Mouse (Mus musculus) liver, embryonic 12.5 days (tissue): ENCODE measurements at regions not wholly inside any gene's neighbourhood (a gene's known extent, or its start where the extent isn't known, plus 50 kb on each side); places are given as distances from the start of the nearest gene placed in this dataset.

Source experiments
- ATAC-seq: fragments of 200-750 bp; cut with Nextera tagmentation; 2 replicates; pipeline ENCODE4 v1.8.0; 2017; ENCODE audit warnings: moderate number of reproducible peaks, mild to moderate bottlenecking, moderate library complexity
- H3K27ac ChIP-seq: fragments of 300-500 bp; sonication (generic); 2 replicates; pipeline ENCODE4 v1.5.1; 2016; ENCODE audit warnings: mild to moderate bottlenecking
- H3K27me3 ChIP-seq: fragments of 300-500 bp; sonication (generic); replicated peaks from 2 replicates; pipeline ENCODE4 v1.6.1; 2016; ENCODE audit warnings: mild to moderate bottlenecking, moderate library complexity
- H3K36me3 ChIP-seq: fragments of 300-500 bp; sonication (generic); 2 replicates; pipeline ENCODE4 v1.6.1; 2016; ENCODE audit warnings: mild to moderate bottlenecking, moderate library complexity
- H3K4me1 ChIP-seq: fragments of 300-500 bp; sonication (generic); 2 replicates; pipeline ENCODE4 v1.6.1; 2016
- H3K4me2 ChIP-seq: fragments of 300-500 bp; sonication (generic); 2 replicates; pipeline ENCODE4 v1.6.1; 2016; ENCODE audit warnings: mild to moderate bottlenecking, moderate library complexity
- H3K4me3 ChIP-seq: fragments of 300-500 bp; sonication (generic); 2 replicates; pipeline ENCODE4 v1.5.1; 2016; ENCODE audit warnings: mild to moderate bottlenecking, moderate library complexity
- H3K9ac ChIP-seq: fragments of 300-500 bp; sonication (generic); 2 replicates; pipeline ENCODE4 v1.6.1; 2016; ENCODE audit warnings: mild to moderate bottlenecking, moderate library complexity
- H3K9me3 ChIP-seq: fragments of 300-500 bp; sonication (generic); replicated peaks from 2 replicates; pipeline ENCODE4 v1.6.1; 2016; ENCODE audit warnings: mild to moderate bottlenecking, moderate library complexity
- WGBS: fragments of 180-500 bp; shearing (Covaris S2); methylation state at CpG from one replicate; pipeline ENCODE4 v1.1.7; 2016; ENCODE audit not compliant: insufficient replicate concordance; 5-methylcytosine and 5-hydroxymethylcytosine counted together

- no peaks in the 10 kb centered on the region for H3K9me3 ChIP-seq
- H3K36me3 ChIP-seq = no peaks in the 10 kb centered on the region
- no peak overlapping the region for H3K4me2 ChIP-seq
- no peak overlapping the region for H3K27ac ChIP-seq
- no peak overlapping the region for H3K9ac ChIP-seq
- H3K4me3 ChIP-seq = no peak overlapping the region
- 31% methylated on average over 2 of the region's 2 CpGs for whole genome bisulfite sequencing
- H3K4me1 ChIP-seq = no peaks in the 10 kb centered on the region
- no peak for ATAC-seq
- no peaks in the 10 kb centered on the region for H3K27me3 ChIP-seq
Measured at GRCm38 (mm10) chr15:44907133-44907532, 4773.0 kb downstream of the 9330182O14Rik start.

- no peak overlapping the region for H3K4me2 ChIP-seq
- whole genome bisulfite sequencing = 61% methylated on average over 7 of the region's 7 CpGs
- H3K9ac ChIP-seq = no peak overlapping the region
Measured at GRCm38 (mm10) chr15:44913434-44913833, 4779.3 kb downstream of the 9330182O14Rik start.

GRCm38 (mm10) chr15:44915005-44915404 lies 4780.8 kb downstream of the 9330182O14Rik start:
- no peaks in the 10 kb centered on the region for H3K4me1 ChIP-seq
- H3K36me3 ChIP-seq = no peaks in the 10 kb centered on the region
- no peak overlapping the region for H3K4me2 ChIP-seq
- H3K27ac ChIP-seq = no peak overlapping the region
- no peak overlapping the region for H3K9ac ChIP-seq
- no peaks in the 10 kb centered on the region for H3K9me3 ChIP-seq
- no peaks in the 10 kb centered on the region for H3K27me3 ChIP-seq
- 68% methylated on average over 2 of the region's 2 CpGs for WGBS
- no peak overlapping the region for H3K4me3 ChIP-seq
- no peak for ATAC-seq

More at GRCm38 (mm10) chr15:44913434-44913833, 4779.3 kb downstream of the 9330182O14Rik start:
- Histone ChIP-seq H3K4me3 (no peak overlapping the region), H3K36me3 (no peaks in the 10 kb centered on the region), H3K4me1 (no peaks in the 10 kb centered on the region), H3K27ac (no peak overlapping the region), H3K9me3 (no peaks in the 10 kb centered on the region), H3K27me3 (no peaks in the 10 kb centered on the region)
- no peak for ATAC-seq

GRCm38 (mm10) chr15:44916479-44916878 lies 4782.3 kb downstream of the 9330182O14Rik start:
- Histone ChIP-seq H3K9me3 (no peaks in the 10 kb centered on the region), H3K27me3 (no peaks in the 10 kb centered on the region), H3K9ac (no peak overlapping the region), H3K4me2 (no peak overlapping the region), H3K36me3 (no peaks in the 10 kb centered on the region), H3K4me3 (no peak overlapping the region), H3K27ac (no peak overlapping the region), H3K4me1 (no peaks in the 10 kb centered on the region)
- ATAC-seq = no peak
- WGBS = 65% methylated on average over 1 of the region's 1 CpGs

- no peak overlapping the region for H3K9ac ChIP-seq
- H3K9me3 ChIP-seq = no peaks in the 10 kb centered on the region
- H3K4me3 ChIP-seq = no peak overlapping the region
- no peaks in the 10 kb centered on the region for H3K4me1 ChIP-seq
- H3K27ac ChIP-seq = no peak overlapping the region
- 0 out of 2 replicates have a peak, but pooled peaks have one; percentile 30 for ATAC-seq
- H3K36me3 ChIP-seq = no peaks in the 10 kb centered on the region
- H3K4me2 ChIP-seq = no peak overlapping the region
- 58% methylated on average over 1 of the region's 1 CpGs for WGBS
- H3K27me3 ChIP-seq = no peaks in the 10 kb centered on the region
Measured at GRCm38 (mm10) chr15:44924686-44925085, 4790.5 kb downstream of the 9330182O14Rik start.

- no peak for ATAC-seq
- H3K9ac ChIP-seq = no peak overlapping the region
- no peaks in the 10 kb centered on the region for H3K9me3 ChIP-seq
- H3K36me3 ChIP-seq = no peaks in the 10 kb centered on the region
- WGBS = 28% methylated on average over 3 of the region's 3 CpGs
- no peak overlapping the region for H3K4me2 ChIP-seq
- H3K27ac ChIP-seq = no peak overlapping the region
- H3K27me3 ChIP-seq = no peaks in the 10 kb centered on the region
- H3K4me1 ChIP-seq = no peaks in the 10 kb centered on the region
- H3K4me3 ChIP-seq = no peak overlapping the region
Measured at GRCm38 (mm10) chr15:44927058-44927457, 4792.9 kb downstream of the 9330182O14Rik start.

- H3K4me2 ChIP-seq = no peak overlapping the region
- no peaks in the 10 kb centered on the region; the same call in 1 of the 2 replicates for H3K9me3 ChIP-seq
- ATAC-seq = no peak
- no peaks in the 10 kb centered on the region for H3K4me1 ChIP-seq
- H3K36me3 ChIP-seq = no peaks in the 10 kb centered on the region
- H3K9ac ChIP-seq = no peak overlapping the region
- H3K27me3 ChIP-seq = no peaks in the 10 kb centered on the region
- no peak overlapping the region for H3K27ac ChIP-seq
- H3K4me3 ChIP-seq = no peak overlapping the region
- WGBS = 66% methylated on average over 4 of the region's 4 CpGs
Measured at GRCm38 (mm10) chr15:44948626-44949025, 4814.5 kb downstream of the 9330182O14Rik start.

- ATAC-seq = no peak
- WGBS = 55% methylated on average over 7 of the region's 7 CpGs
Measured at GRCm38 (mm10) chr15:44950952-44951642, 4816.9 kb downstream of the 9330182O14Rik start.

More at GRCm38 (mm10) chr15:44950952-44951642, 4816.9 kb downstream of the 9330182O14Rik start:
- Histone ChIP-seq H3K27ac (no peak overlapping the region), H3K36me3 (no peaks in the 10 kb centered on the region), H3K4me1 (no peaks in the 10 kb centered on the region), H3K27me3 (no peaks in the 10 kb centered on the region), H3K9me3 (no peaks in the 10 kb centered on the region; the same call in 1 of the 2 replicates), H3K9ac (no peak overlapping the region), H3K4me3 (no peak overlapping the region), H3K4me2 (no peak overlapping the region)
